Mouse (Mus musculus): ENCODE data around the gene Krt15. TPM values are rescaled to one million over a fixed set of nuclear protein-coding genes. Genes with fewer than 3 reads are reported as not detected.

Gene Krt15
- total RNA-seq, 2 experiments from 2014 or later: not detected

- no peak for DNase-seq
Observed at GRCm38 (mm10) chr11:100124901-100125300, 10.8 kb downstream of the Krt15 start.

- no peak for DNase-seq
Observed at GRCm38 (mm10) chr11:100121466-100121865, 14.3 kb downstream of the Krt15 start, which contains the start of gene Krt13. Krt13 (minus strand) TSS chr11:100121566.

- no peak for DNase-seq
Observed at GRCm38 (mm10) chr11:100120331-100120730, 15.4 kb downstream of the Krt15 start.

- DNase-seq: no peak
Observed at GRCm38 (mm10) chr11:100113742-100114029, 22.0 kb downstream of the Krt15 start.

- no peak for DNase-seq
Observed at GRCm38 (mm10) chr11:100112935-100113741, 22.6 kb downstream of the Krt15 start.

- no peak for DNase-seq
Observed at GRCm38 (mm10) chr11:100105576-100106122, 30.1 kb downstream of the Krt15 start, which contains the start of gene Krt36. Krt36 (minus strand) TSS chr11:100105626.

- DNase-seq: no peak
Observed at GRCm38 (mm10) chr11:100102693-100103429, 32.9 kb downstream of the Krt15 start.

- DNase-seq: no peak
Observed at GRCm38 (mm10) chr11:100100391-100100790, 35.3 kb downstream of the Krt15 start.

GRCm38 (mm10) chr11:100097819-100098218, 37.9 kb downstream of the Krt15 start:
- no peak for DNase-seq

GRCm38 (mm10) chr11:100096141-100096540, 39.6 kb downstream of the Krt15 start, which contains the start of gene Krt35:
Krt35 (minus strand) TSS chr11:100096241.
- no peak for DNase-seq

- no peak for DNase-seq
Observed at GRCm38 (mm10) chr11:100088378-100089025, 47.2 kb downstream of the Krt15 start.

GRCm38 (mm10) chr11:100087861-100088260, 47.9 kb downstream of the Krt15 start, which contains the start of gene Krt32:
Krt32 (minus strand) TSS chr11:100088226.
- DNase-seq: no peak

Other genes starting within 250 kb of the Krt15 start
- gene Krtap31-1, start 228.0 kb downstream of the Krt15 start, total RNA-seq (2021): not detected
- not detected for gene Gm11565, start 221.2 kb downstream of the Krt15 start, total RNA-seq (2021)
- not detected for gene Krtap31-2, start 199.6 kb downstream of the Krt15 start, total RNA-seq (2021)
- not detected for gene Krtap9-5, start 187.5 kb downstream of the Krt15 start, total RNA-seq (2021)
- gene Krtap29-1, start 156.9 kb downstream of the Krt15 start, total RNA-seq (2021): not detected
- gene Krtap16-1, start 149.3 kb downstream of the Krt15 start, total RNA-seq (2021): not detected
- not detected for gene Krtap17-1, start 141.9 kb downstream of the Krt15 start, total RNA-seq (2021)
- not detected for gene Krt33a, start 119.7 kb downstream of the Krt15 start, total RNA-seq (2021)
- gene Krt33b, start 106.1 kb downstream of the Krt15 start, total RNA-seq (2021): not detected
- gene Krt34, start 94.4 kb downstream of the Krt15 start, total RNA-seq (2021): not detected
- not detected for gene Krt31, start 85.4 kb downstream of the Krt15 start, total RNA-seq (2021)
- gene Krt32, start 47.7 kb downstream of the Krt15 start, total RNA-seq (2021): not detected
- gene Krt35, start 39.7 kb downstream of the Krt15 start, total RNA-seq (2021): not detected
- under 1 TPM in 1 of 2 experiments, not detected in 1; 0.16 TPM for gene Krt36, start 30.3 kb downstream of the Krt15 start, total RNA-seq (2021)
- gene Krt13, start 14.4 kb downstream of the Krt15 start, total RNA-seq (2021): not detected
- under 1 TPM in 1 of 2 experiments, not detected in 1; 0.28 TPM for gene Krt19, start 12.7 kb upstream of the Krt15 start, total RNA-seq (2021)
- not detected for gene Krt9, start 57.3 kb upstream of the Krt15 start, total RNA-seq (2021)
- gene Krt14, start 71.6 kb upstream of the Krt15 start, total RNA-seq (2021): not detected
- not detected for gene Krt16, start 113.0 kb upstream of the Krt15 start, total RNA-seq (2021)
- gene Krt17, start 125.1 kb upstream of the Krt15 start, total RNA-seq (2021): not detected
- not detected for gene Krt42, start 133.9 kb upstream of the Krt15 start, total RNA-seq (2021)
- gene Eif1, start 184.0 kb upstream of the Krt15 start, total RNA-seq (2021): 1,000 to 10,000 TPM; 1,016 to 1,083 TPM
- gene Gast, start 198.5 kb upstream of the Krt15 start, total RNA-seq (2021): not detected
- under 1 TPM; 0.27 to 0.28 TPM for gene Hap1, start 220.2 kb upstream of the Krt15 start, total RNA-seq (2021)